Mouse (Mus musculus) gastrocnemius, postnatal 36 days (tissue): Measurements from ENCODE around the gene Zfp385a. TPM values are rescaled to one million over a fixed set of nuclear protein-coding genes. Genes with fewer than 3 reads are reported as not detected.

ENCODE experiments used
- DNase-seq, 2 experiments: peaks; one replicate each; pipeline ENCODE4 v3.0.0; 2022
- intact Hi-C: fragments of 180-260 bp; cut with DNase I; formaldehyde crosslinking; loops from one replicate; pipeline ENCODE4 v1.15.1; 2025
- total RNA-seq, 2 experiments: library from RNA; stranded (reverse); gene quantifications; 2 replicates each; pipeline ENCODE4 v1.2.3; 2021

Zfp385a gene
- total RNA-seq, 2 experiments from 2014 or later = 8.7 to 12.7 TPM

DNA sequence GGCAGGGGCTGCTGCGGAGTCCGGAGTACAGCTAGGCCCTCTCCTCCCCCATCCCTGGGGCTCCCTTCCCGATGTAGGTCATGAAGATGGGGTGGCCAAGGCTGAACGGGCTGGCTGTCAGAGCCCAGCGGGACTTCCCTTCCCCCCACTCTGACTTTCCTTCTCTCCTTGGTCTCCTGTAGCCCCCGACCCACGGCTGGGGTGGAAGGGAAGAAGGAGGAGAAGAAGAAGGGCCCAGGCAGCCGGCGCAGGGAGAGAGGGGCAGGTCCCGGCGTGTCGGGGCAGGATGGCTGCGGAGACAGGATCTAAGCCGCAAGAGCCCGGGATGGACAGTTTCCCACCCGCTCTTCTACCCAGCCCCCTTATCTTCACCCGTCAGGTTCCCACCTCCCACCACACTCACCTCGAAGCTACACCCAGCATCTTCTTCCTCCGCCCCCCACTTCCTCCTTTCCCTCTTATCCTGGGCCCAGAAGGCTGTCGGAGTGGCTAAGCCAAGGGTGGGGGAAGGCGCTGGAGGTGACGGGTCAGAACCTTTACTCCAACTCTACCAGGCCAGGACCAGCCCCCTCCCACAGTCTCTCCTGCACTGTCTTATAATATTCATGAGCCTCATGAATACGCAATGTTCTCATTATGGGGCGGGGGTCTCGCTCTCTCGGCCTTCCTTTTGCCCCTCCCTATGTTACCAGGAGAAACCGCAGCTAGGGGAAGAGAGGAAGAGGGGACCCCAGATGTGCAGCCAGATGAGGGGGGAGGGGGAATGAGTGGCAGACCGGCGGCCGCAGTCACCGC is 530 bp downstream of the Zfp385a start:
- no peak for DNase-seq
- intact Hi-C loops = no loop called here

- no peak for DNase-seq
- intact Hi-C loops = no loop called here
Measured at GRCm38 (mm10) chr15:103338829-103339165, 1.1 kb downstream of the Zfp385a start.

GRCm38 (mm10) chr15:103336996-103337667 is 2.8 kb downstream of the Zfp385a start:
- intact Hi-C loops = no loop called here
- DNase-seq = no peak

- intact Hi-C loops = no loop called here
- DNase-seq = no peak
Measured at GRCm38 (mm10) chr15:103335488-103336235, 4.2 kb downstream of the Zfp385a start.

- intact Hi-C loops = no loop called here
- DNase-seq = no peak
Measured at GRCm38 (mm10) chr15:103335040-103335439, 4.9 kb downstream of the Zfp385a start.

DNA sequence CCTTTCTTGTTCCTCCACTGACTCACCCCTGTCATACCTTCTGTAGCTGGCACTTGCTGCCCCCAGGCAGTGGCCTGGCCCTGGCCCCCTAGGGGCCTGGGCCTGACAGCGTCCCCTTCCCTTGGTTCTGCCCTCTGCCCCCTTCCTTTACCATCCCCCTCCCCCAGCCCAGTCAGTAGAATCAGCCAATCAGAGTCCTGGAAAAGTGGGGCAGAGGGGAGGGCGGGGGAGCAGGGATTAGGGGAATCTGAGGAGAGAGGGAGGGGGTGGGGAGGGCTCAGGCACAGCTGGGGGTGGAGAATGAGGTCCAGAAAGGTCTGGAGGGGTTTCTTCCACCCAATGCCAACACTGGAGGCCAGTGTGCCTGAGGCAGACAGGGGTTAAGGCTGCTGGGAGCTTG is 5.7 kb downstream of the Zfp385a start:
- DNase-seq = no peak
- intact Hi-C loops = no loop called here

GRCm38 (mm10) chr15:103333738-103334137 is 6.2 kb downstream of the Zfp385a start:
- intact Hi-C loops = no loop called here
- DNase-seq = no peak

DNA sequence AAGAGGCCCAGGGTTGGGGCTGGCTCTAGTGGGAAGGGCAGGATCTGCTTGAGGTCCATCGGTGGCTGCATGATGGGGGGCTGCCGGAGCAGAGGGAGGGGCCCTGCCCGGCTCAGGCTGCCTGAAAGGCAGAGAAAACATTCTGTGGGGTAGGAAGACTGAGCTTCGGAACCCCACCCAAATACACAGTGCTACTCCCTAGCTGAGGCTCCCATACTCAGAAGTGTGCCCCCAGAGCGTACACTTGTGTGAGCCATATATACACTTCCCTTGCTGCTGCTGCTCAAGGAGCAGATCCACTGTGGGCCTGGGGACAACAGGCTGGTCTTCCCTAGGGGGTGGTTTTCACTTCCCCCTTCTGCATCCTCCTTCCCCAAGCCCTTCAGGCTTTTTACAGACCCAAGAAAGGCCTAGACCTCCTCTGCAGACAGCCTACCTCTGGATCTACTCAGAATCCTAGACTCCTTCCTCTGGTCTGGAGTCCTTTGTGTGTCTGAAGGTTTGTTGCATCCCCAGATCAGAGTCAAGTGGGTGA is 6.7 kb downstream of the Zfp385a start:
- intact Hi-C loops = no loop called here
- DNase-seq = no peak

DNA sequence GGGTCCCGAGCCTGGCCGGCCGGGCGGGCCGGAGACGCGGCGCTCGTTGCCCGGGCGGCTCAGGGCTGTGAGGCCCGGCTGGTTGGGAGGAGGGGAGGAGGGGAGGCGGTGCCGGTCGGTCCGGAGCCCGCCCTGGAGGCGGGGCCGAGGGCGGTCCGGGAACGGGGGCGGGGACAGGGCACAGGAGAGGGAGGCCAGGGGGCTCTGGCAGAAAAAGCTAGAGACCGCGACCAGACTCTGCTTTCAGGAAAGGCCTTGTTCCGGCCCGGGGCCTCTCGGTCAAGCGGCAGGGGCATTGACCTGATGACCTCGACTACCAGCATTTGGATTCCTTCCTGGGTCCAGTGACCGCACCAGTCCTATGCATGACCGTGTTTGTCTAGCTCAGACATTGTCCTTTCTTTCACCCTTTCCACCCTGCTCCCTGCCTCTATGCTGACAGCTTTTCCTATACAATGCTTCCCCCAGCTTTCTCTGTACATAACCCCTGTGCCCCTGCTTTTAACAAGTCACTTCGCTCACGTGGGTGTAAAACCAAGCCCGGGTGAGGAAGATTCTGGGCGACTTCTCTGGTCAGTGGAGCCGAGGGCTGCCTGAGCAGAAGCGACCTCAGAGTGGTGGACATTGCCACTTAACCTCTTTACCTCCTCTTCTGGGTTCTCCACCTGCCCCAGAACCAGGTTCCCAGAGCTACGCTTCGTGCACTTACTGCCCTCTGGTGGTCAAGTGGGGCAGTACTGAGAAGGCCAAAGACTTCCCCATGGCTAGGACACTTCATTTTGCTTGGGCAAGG is 16.2 kb downstream of the Zfp385a start:
- DNase-seq = peak; percentile 84 to 89
- intact Hi-C loops = no loop called here

- intact Hi-C loops = no loop called here
- no peak for DNase-seq
Measured at GRCm38 (mm10) chr15:103323070-103323454, 16.8 kb downstream of the Zfp385a start.

GRCm38 (mm10) chr15:103322396-103322795 is 17.5 kb downstream of the Zfp385a start:
- intact Hi-C loops = no loop called here
- DNase-seq = no peak

DNA sequence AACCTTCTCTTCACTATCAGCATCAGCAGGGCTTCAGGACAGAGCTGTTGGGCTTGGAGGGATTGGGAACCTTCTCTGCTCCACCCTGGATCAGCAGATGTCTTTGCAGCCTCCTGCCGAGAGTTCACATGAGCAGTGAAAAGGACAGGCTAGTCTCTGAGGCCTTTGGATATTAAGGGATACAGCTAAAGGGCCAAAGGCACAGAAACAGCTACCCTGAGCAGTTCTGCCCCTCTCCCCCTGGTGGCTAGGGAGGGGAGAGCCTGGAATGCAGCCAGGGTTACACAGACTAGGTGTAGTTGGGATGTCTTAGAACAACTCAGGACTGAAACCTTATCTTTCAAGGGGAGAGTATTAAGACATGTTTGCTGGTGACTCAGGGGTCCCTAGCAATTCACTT is 18.8 kb downstream of the Zfp385a start:
- intact Hi-C loops = no loop called here
- DNase-seq = no peak

DNA sequence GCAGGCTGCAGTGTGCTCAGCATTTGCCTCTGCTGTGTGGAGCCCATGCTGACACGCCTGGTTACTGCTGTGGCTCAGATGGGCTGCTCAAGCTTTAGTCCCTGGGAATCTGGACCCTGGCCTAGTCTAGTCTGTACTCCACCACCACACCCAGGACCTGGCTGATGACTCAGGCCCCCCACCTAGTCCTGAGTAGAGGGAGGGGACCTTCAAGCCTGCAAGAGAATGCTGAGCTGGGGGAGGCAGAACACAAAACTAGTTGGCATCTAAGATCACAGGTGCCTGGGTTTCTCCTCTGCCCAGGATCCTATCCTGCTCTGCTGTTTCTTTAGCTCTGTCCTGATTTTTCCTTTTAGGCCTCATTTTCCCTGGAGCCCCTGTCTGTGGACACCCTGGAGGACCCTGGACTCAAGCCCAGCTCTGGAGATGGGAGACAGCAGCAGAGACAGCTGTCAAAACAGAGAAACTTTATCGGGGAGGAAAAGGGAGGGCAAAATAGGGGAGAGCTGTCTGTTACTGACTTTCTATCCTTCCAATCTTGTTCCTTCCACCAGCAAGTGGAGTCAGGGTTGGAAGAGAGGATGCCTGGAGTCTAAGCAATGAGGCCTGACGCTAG is 21.6 kb downstream of the Zfp385a start:
- no peak for DNase-seq
- intact Hi-C loops = no loop called here

DNA sequence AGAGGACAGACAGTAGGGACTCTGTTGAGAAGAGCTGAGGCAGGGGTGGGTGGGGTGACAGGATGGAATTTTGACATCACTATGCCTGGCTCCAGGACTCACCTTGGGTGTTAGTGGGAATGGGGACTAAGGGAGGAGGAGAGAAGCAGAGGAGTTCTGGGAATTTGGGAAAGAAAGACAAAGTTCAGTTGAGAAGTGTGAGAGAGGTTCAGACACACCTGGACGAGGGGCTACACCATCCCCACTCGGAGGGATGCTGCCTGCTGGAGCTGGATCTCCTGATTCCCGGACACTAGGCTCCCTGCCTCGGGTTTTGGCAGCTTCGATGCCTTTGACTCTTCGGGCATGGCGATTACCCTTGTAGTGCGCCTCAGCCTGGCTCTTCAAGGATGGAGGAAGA is 22.2 kb downstream of the Zfp385a start:
- intact Hi-C loops = no loop called here
- DNase-seq = no peak

- DNase-seq = no peak
- intact Hi-C loops = no loop called here
Measured at GRCm38 (mm10) chr15:103317120-103317519, 22.8 kb downstream of the Zfp385a start.

DNA sequence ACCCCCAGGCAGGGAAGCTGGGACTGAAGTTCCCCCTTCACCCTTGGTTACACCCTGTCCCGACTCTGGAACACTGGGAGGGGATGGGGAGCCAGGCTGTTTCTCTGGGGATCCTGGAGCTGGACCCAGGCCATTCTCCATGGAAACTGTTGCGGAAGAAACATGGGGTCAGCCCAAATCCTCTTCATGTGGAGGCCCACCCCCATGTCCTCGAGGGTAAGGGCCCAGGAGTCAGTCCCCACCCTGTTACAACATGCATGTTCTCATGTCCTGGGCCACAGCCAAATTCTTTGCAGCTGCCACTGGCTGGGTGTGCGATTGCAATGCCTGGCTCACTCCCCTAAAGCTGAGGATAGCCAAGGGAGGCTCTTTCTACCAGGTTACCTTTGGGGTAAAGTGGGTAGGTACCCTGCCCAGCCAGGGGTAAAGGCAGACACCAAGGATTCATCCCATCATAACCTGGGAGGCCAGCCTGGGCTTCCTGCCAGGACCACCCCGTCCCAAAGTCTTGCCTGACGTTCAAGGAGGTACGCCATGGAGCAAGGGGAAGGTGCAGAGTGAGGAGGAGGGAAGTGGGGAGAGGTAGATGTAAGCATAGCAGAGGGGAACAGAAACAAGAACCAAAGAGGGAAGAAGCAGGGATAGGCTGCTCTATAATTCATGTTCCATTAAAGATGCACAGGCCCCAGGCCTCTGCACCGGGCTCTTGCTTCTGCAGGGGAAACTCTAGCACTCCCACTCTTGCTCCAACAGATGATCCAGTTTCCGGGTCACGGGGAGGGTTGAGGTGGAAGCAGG is 23.7 kb downstream of the Zfp385a start:
- DNase-seq = peak; percentile 81 to 83
- intact Hi-C loops = no loop called here

- intact Hi-C loops = no loop called here
- DNase-seq = peak; percentile 78 to 79
Measured at GRCm38 (mm10) chr15:103315011-103315502, 24.8 kb downstream of the Zfp385a start.

GRCm38 (mm10) chr15:103314181-103314580 is 25.7 kb downstream of the Zfp385a start:
- DNase-seq = no peak
- intact Hi-C loops = no loop called here

GRCm38 (mm10) chr15:103313495-103314095 is 26.3 kb downstream of the Zfp385a start:
- no peak for DNase-seq
- intact Hi-C loops = no loop called here
